8 mouse cellular contexts compared by ENCODE assay signal in genomic region chr16:28446334-28447113, GRCm38 (mm10).
DNase-seq lines count a peak whose midpoint lies in the region; ATAC-seq lines count a peak whose summit lies in the region.

No protein-coding gene starts in this region.

- H3K9me3 ChIP-seq in liver, embryonic 16.5 days (replicated peaks; ENCODE audit: control insufficient read depth, low read length): no peaks in the 10 kb centered on the region

- peaks cover 40% of the 10 kb centered on the region for H3K27me3 ChIP-seq in liver, embryonic 16.5 days (ENCODE audit: control insufficient read depth, insufficient read depth, low read depth, low read length)

- no peak overlapping the region for H3K27ac ChIP-seq in liver, embryonic 16.5 days (ENCODE audit: low read length)

- intact Hi-C loops in gastrocnemius, postnatal 14 days (cut with DNase I; ENCODE audit: low total_unique reads): no loop called here

- peak overlapping the region; percentile 42 for H3K4me3 ChIP-seq in liver, embryonic 16.5 days (ENCODE audit: low read depth, low read length)

- H3K4me2 ChIP-seq in liver, embryonic 16.5 days (ENCODE audit: low read depth, low read length): peak overlapping the region; percentile 53

- no peak overlapping the region for H3K9ac ChIP-seq in liver, embryonic 16.5 days (ENCODE audit: low read depth, low read length)

- H3K36me3 ChIP-seq in liver, embryonic 16.5 days (ENCODE audit: control insufficient read depth, insufficient read depth): no peaks in the 10 kb centered on the region

- ATAC-seq in liver, embryonic 16.5 days (ENCODE audit: low read depth): no peak

- DNase-seq in left cerebral cortex, adult 18-20 months (ENCODE audit: low spot score in 2 of 2): peak; percentile 31 to 61
- no peak for DNase-seq in left cerebral cortex, adult 11 months (ENCODE audit: low spot score)
- DNase-seq in cerebellum, postnatal 4 days (ENCODE audit: low spot score in 2 of 2): peak; percentile 26 to 51
- DNase-seq in gastrocnemius, postnatal 14 days: peak; percentile 8
- DNase-seq in kidney, postnatal 25 days: peak; percentile 1 to 38
- peak; percentile 70 for DNase-seq in retina, postnatal 1 day
- no peak for DNase-seq in urinary bladder, postnatal 4 days (ENCODE audit: low spot score in 2 of 2)

- under 1% methylated on average over 80 of the region's 82 CpGs for WGBS in liver, embryonic 16.5 days (ENCODE audit: insufficient replicate concordance)

- H3K4me1 ChIP-seq in liver, embryonic 16.5 days (ENCODE audit: control insufficient read depth, low read depth, low read length): no peaks in the 10 kb centered on the region; the same call in 1 of the 2 replicates

Comparison
In these comparisons a context has a peak if more than half of its experiments do, and no peak if none do; other contexts are left out.
1. DNase-seq: peak in left cerebral cortex, adult 18-20 months (2 of 2), cerebellum, postnatal 4 days (2 of 2), gastrocnemius, postnatal 14 days (single experiment), kidney, postnatal 25 days (2 of 2) and retina, postnatal 1 day (single experiment); none in left cerebral cortex, adult 11 months (single experiment) and urinary bladder, postnatal 4 days (0 of 2).